20 mouse cellular contexts compared by ENCODE assay signal in genomic region chr10:85359501-85360066, GRCm38 (mm10). TPM values are rescaled to one million over a fixed set of nuclear protein-coding genes. Genes with fewer than 3 reads are reported as not detected.
DNase-seq lines count a peak whose midpoint lies in the region; ATAC-seq and TF ChIP-seq lines count a peak whose summit lies in the region.
"Had no signal": no experiment of that assay in that cellular context is flagged by ENCODE, and none has a peak within 500 bp of the region (broad histone marks: within the 10 kb centered on the region; RNA-seq: fewer than 3 reads in every experiment).

No protein-coding gene starts in this region.

- H3K36me3 ChIP-seq in hindbrain, embryonic 12.5 days, result no peaks in the 10 kb centered on the region
- H3K36me3 ChIP-seq in hindbrain, embryonic 11.5 days (ENCODE audit: control insufficient read depth, insufficient read depth, low read length), result no peaks in the 10 kb centered on the region
- H3K36me3 ChIP-seq in myocyte (ENCODE audit: control insufficient read depth, insufficient read depth), result no peaks in the 10 kb centered on the region
- no peaks in the 10 kb centered on the region for H3K36me3 ChIP-seq in neural tube, embryonic 15.5 days
- H3K36me3 ChIP-seq: embryonic facial prominence, embryonic 12.5 days; forebrain, embryonic 15.5 days; G1E; heart, embryonic 10.5 days; hindbrain, embryonic 15.5 days had no signal

- H3K79me2 ChIP-seq in myocyte (ENCODE audit: control insufficient read depth, insufficient read depth), result no peaks in the 10 kb centered on the region

- no peak overlapping the region for H3ac ChIP-seq in myocyte (ENCODE audit: control insufficient read depth, insufficient read length)

- no peak for DNase-seq in hindbrain, embryonic 11.5 days (ENCODE audit: low spot score)
- DNase-seq in thymus, postnatal 14 days, result peak; percentile 16
- DNase-seq in thymus, postnatal 36 days, result no peak
- DNase-seq in T-cell, adult 2 months (ENCODE audit: low spot score), result peak; percentile 35
- no peak for DNase-seq in natural killer cell, adult 2 months (ENCODE audit: low spot score in 2 of 2)
- DNase-seq: adrenal gland, postnatal 10 days; B cell, adult 2 months; cerebellum, adult 11 months; cerebellum, adult 8-10 months; cerebellum, postnatal 14 days; gastrocnemius, postnatal 36 days; heart, postnatal 10 days had no signal

- H3K27me3 ChIP-seq in hindbrain, embryonic 12.5 days, result no peaks in the 10 kb centered on the region
- H3K27me3 ChIP-seq in hindbrain, embryonic 11.5 days (ENCODE audit: control insufficient read depth, insufficient read depth, low read length), result no peaks in the 10 kb centered on the region
- H3K27me3 ChIP-seq in myocyte (ENCODE audit: control insufficient read depth, insufficient read depth, insufficient read length), result no peaks in the 10 kb centered on the region
- no peaks in the 10 kb centered on the region for H3K27me3 ChIP-seq in neural tube, embryonic 15.5 days (replicated peaks)
- H3K27me3 ChIP-seq: embryonic facial prominence, embryonic 12.5 days; forebrain, embryonic 15.5 days; hindbrain, embryonic 15.5 days had no signal

- H3K9me3 ChIP-seq in hindbrain, embryonic 12.5 days (replicated peaks), result no peaks in the 10 kb centered on the region
- no peaks in the 10 kb centered on the region for H3K9me3 ChIP-seq in hindbrain, embryonic 11.5 days (ENCODE audit: control insufficient read depth, low read length)
- H3K9me3 ChIP-seq in neural tube, embryonic 15.5 days (replicated peaks), result no peaks in the 10 kb centered on the region
- H3K9me3 ChIP-seq: embryonic facial prominence, embryonic 12.5 days; forebrain, embryonic 15.5 days; heart, embryonic 10.5 days; hindbrain, embryonic 15.5 days had no signal

- no peak for TF ChIP-seq POLR2A in myocyte (IDR thresholded peaks at IDR 0.05; ENCODE audit: insufficient read length, low read depth)

- H3K4me1 ChIP-seq in hindbrain, embryonic 12.5 days, result peaks cover 7% of the 10 kb centered on the region; the same call in 1 of the 2 replicates
- H3K4me1 ChIP-seq in hindbrain, embryonic 11.5 days (replicated peaks; ENCODE audit: control insufficient read depth, insufficient read depth, low read length), result no peaks in the 10 kb centered on the region
- peaks cover 16% of the 10 kb centered on the region for H3K4me1 ChIP-seq in neural tube, embryonic 15.5 days
- H3K4me1 ChIP-seq: embryonic facial prominence, embryonic 12.5 days; heart, embryonic 10.5 days had no signal

- H3K4me2 ChIP-seq in hindbrain, embryonic 12.5 days (replicated peaks), result 0 out of 2 replicates have a peak overlapping the region, but pooled peaks have one; percentile 6
- no peak overlapping the region for H3K4me2 ChIP-seq in hindbrain, embryonic 11.5 days (replicated peaks; ENCODE audit: low read depth, low read length)
- no peak overlapping the region for H3K4me2 ChIP-seq in myocyte (ENCODE audit: low read depth)
- H3K4me2 ChIP-seq in neural tube, embryonic 15.5 days, result no peak overlapping the region
- H3K4me2 ChIP-seq: embryonic facial prominence, embryonic 12.5 days; forebrain, embryonic 15.5 days; hindbrain, embryonic 15.5 days had no signal

- H3K27ac ChIP-seq in hindbrain, embryonic 12.5 days, result no peak overlapping the region
- no peak overlapping the region for H3K27ac ChIP-seq in hindbrain, embryonic 11.5 days (ENCODE audit: low read depth, low read length)
- H3K27ac ChIP-seq in neural tube, embryonic 15.5 days (replicated peaks), result no peak overlapping the region
- H3K27ac ChIP-seq: embryonic facial prominence, embryonic 12.5 days; forebrain, embryonic 15.5 days; heart, embryonic 10.5 days; hindbrain, embryonic 15.5 days had no signal

- H3K4me3 ChIP-seq in hindbrain, embryonic 12.5 days, result no peak overlapping the region
- H3K4me3 ChIP-seq in hindbrain, embryonic 11.5 days (ENCODE audit: low read depth, low read length), result no peak overlapping the region
- no peak overlapping the region for H3K4me3 ChIP-seq in myocyte
- no peak overlapping the region for H3K4me3 ChIP-seq in neural tube, embryonic 15.5 days (replicated peaks)
- H3K4me3 ChIP-seq: embryonic facial prominence, embryonic 12.5 days; forebrain, embryonic 15.5 days; heart, embryonic 10.5 days; hindbrain, embryonic 15.5 days had no signal

- ATAC-seq in hindbrain, embryonic 12.5 days (ENCODE audit: low FRiP score), result no peak
- ATAC-seq in hindbrain, embryonic 11.5 days (ENCODE audit: low FRiP score), result no peak
- ATAC-seq in neural tube, embryonic 15.5 days (ENCODE audit: low FRiP score), result no peak
- ATAC-seq: forebrain, embryonic 15.5 days had no signal

- WGBS in hindbrain, embryonic 12.5 days, result 85% methylated on average over 3 of the region's 3 CpGs
- WGBS in hindbrain, embryonic 11.5 days, result 90% methylated on average over 3 of the region's 3 CpGs
- 92% methylated on average over 3 of the region's 3 CpGs for WGBS in neural tube, embryonic 15.5 days

- H3K9ac ChIP-seq in hindbrain, embryonic 12.5 days, result no peak overlapping the region
- no peak overlapping the region for H3K9ac ChIP-seq in hindbrain, embryonic 11.5 days (ENCODE audit: low read depth, low read length)
- no peak overlapping the region for H3K9ac ChIP-seq in neural tube, embryonic 15.5 days (replicated peaks)
- H3K9ac ChIP-seq: embryonic facial prominence, embryonic 12.5 days; forebrain, embryonic 15.5 days; hindbrain, embryonic 15.5 days had no signal

TF ChIP-seq in myocyte, 11 proteins besides CTCF, POLR2A, EP300 and RAD21:
- no peak for TF ChIP-seq CEBPB (IDR thresholded peaks at IDR 0.05; ENCODE audit: insufficient read depth, poor library complexity, severe bottlenecking)
- peak; percentile 76 for TF ChIP-seq USF1 (IDR thresholded peaks at IDR 0.05; ENCODE audit: low read depth)
- TF ChIP-seq MYOD1 (IDR thresholded peaks at IDR 0.05; ENCODE audit: control insufficient read depth in 1 of 3, insufficient read length in 2 of 3, low read depth in 2 of 3), result peak in 2 of 3 experiments; percentile 42 to 62

RNA-seq across cellular contexts. Expression of gene Btbd11, which starts 27.0 kb away (rescaled TPM):
- 11.2 and 13.9 TPM in 2 replicates for polyA plus RNA-seq in hindbrain, embryonic 12.5 days (2016; fragmentation: Nextera tagmentation; extraction: Ambion mirVana)
- 8.2 and 8.3 TPM in 2 replicates for polyA plus RNA-seq in hindbrain, embryonic 11.5 days (2014; fragmentation: Nextera tagmentation; extraction: Ambion mirVana)
- 6.8 TPM for polyA plus RNA-seq in myocyte (2012; fragmentation: generic; extraction: Trizol)
- 24.2 and 24.9 TPM in 2 replicates for polyA plus RNA-seq in neural tube, embryonic 15.5 days (2015; fragmentation: Nextera tagmentation; extraction: Ambion mirVana)
- polyA plus RNA-seq: G1E had no signal

Comparison
In these comparisons a context has a peak if more than half of its experiments do, and no peak if none do; other contexts are left out.
1. DNase-seq: peak in thymus, postnatal 14 days (single experiment) and T-cell, adult 2 months (single experiment); none in hindbrain, embryonic 11.5 days (single experiment), thymus, postnatal 36 days (0 of 2) and natural killer cell, adult 2 months (0 of 2).